Mouse (Mus musculus): ENCODE measurements around the gene Tmc3.

DNA sequence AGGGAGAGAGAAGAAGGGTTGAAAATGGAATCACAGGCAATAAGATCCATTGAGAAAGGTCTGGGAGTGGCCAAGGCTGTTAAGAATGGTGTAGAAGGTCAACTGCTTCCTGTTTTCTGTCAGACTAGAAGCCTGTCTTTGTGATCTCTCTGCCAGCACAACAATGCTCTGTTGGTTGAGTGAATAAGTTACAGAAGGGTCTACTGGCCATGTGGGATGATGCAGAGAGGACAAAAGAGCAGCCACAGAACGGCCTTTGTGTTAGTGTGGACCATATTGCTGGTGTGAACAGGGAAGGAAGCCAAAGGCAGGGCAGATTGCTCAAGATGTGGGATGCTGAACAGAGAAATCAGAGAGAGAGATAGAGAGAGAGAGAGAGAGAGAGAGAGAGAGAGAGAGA is 74.0 kb downstream of the Tmc3 start:
- TF ChIP-seq CTCF (IDR thresholded peaks at IDR 0.05) (no peak), EP300 (IDR thresholded peaks at IDR 0.05) (no peak)
